Mouse (Mus musculus) lung, postnatal 0 days (tissue): ENCODE results near the gene Ints13. TPM values are rescaled to one million over a fixed set of nuclear protein-coding genes. Genes with fewer than 3 reads are reported as not detected.

Experiments used
- ATAC-seq: fragments of 200-750 bp; cut with Nextera tagmentation; 2 replicates; pipeline ENCODE4 v1.8.0; 2017; ENCODE audit warnings: moderate library complexity
- DNase-seq: peaks from one replicate; pipeline ENCODE4 v3.0.0-alpha.2; 2016; ENCODE audit warnings: low spot score
- H3K27ac ChIP-seq: fragments of 300-500 bp; sonication (generic); 2 replicates; pipeline ENCODE4 v1.5.1; 2014; ENCODE audit warnings: antibody characterized with exemption, mild to moderate bottlenecking, low read length, mixed read lengths
- H3K27me3 ChIP-seq: fragments of 300-500 bp; sonication (generic); replicated peaks from 2 replicates; pipeline ENCODE4 v1.6.1; 2014; ENCODE audit warnings: low read length, mixed read lengths; ENCODE audit not compliant: insufficient read depth
- H3K36me3 ChIP-seq: fragments of 300-500 bp; sonication (generic); 2 replicates; pipeline ENCODE4 v1.6.1; 2014; ENCODE audit warnings: low read length, mixed read lengths; ENCODE audit not compliant: insufficient read depth
- H3K4me1 ChIP-seq: fragments of 300-500 bp; sonication (generic); 2 replicates; pipeline ENCODE4 v1.6.1; 2014; ENCODE audit warnings: antibody characterized with exemption, low read depth, low read length, mixed read lengths; ENCODE audit not compliant: insufficient read depth
- H3K4me2 ChIP-seq: fragments of 300-500 bp; sonication (generic); replicated peaks from 2 replicates; pipeline ENCODE4 v1.6.1; 2014; ENCODE audit warnings: low read depth, mild to moderate bottlenecking, low read length, moderate library complexity, mixed read lengths
- H3K4me3 ChIP-seq: fragments of 300-500 bp; sonication (generic); 2 replicates; pipeline ENCODE4 v1.5.1; 2014; ENCODE audit warnings: low read depth, low read length
- H3K9ac ChIP-seq: fragments of 300-500 bp; sonication (generic); replicated peaks from 2 replicates; pipeline ENCODE4 v1.6.1; 2014; ENCODE audit warnings: low read depth, mild to moderate bottlenecking
- H3K9me3 ChIP-seq: fragments of 300-500 bp; sonication (generic); 2 replicates; pipeline ENCODE4 v1.6.1; 2016; ENCODE audit warnings: low read length, mixed read lengths
- CTCF ChIP-seq: IDR thresholded peaks from 2 replicates; pipeline ENCODE4 v1.5.1; 2016; ENCODE audit warnings: antibody characterized with exemption, mild to moderate bottlenecking
- EP300 ChIP-seq: IDR thresholded peaks from 2 replicates; pipeline ENCODE4 v1.6.1; 2016; ENCODE audit warnings: antibody characterized with exemption, mild to moderate bottlenecking, control low read depth
- WGBS: fragments of 180-500 bp; shearing (Covaris S2); extraction: QIAGEN DNeasy Blood & Tissue Kit; methylation state at CpG from one replicate; pipeline ENCODE4 v1.1.7; 2014; 5-methylcytosine and 5-hydroxymethylcytosine counted together
- polyA plus RNA-seq: library from polyadenylated mRNA; unstranded; fragments of >200 nt; fragmentation: Nextera tagmentation; extraction: Ambion mirVana; gene quantifications from 2 replicates; pipeline ENCODE4 v1.2.1, GENCODE M21; 2015

Gene Ints13
- polyA plus RNA-seq, 1 experiment from 2014 or later = 27.4 TPM

DNA sequence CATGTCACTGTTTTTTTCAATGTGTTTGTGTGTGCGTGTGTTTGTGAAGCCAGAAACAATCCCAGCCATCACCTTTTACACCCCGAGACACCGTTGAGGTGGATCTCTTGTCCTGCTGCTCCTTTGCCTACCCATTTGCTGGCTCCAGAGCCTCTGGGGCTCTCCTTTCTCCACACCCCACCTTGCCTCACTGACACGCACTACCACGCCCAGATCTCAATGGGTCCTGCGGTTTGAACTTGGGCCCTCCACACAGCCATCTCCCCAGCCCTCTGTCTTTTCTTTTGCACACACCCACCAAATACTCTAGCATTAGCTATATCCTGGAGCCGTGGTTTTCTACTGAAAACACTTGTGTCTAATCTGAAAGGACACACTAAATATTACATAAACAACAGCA is 34.3 kb upstream of the Ints13 start:
- DNase-seq (no peak), ATAC-seq (no peak)
- 92% methylated on average over 7 of the region's 7 CpGs for WGBS
- Histone ChIP-seq H3K4me2 (no peak overlapping the region), H3K9me3 (no peaks in the 10 kb centered on the region), H3K27me3 (no peaks in the 10 kb centered on the region), H3K9ac (no peak overlapping the region), H3K36me3 (peaks cover 7% of the 10 kb centered on the region), H3K4me1 (no peaks in the 10 kb centered on the region), H3K4me3 (no peak overlapping the region), H3K27ac (no peak overlapping the region)
- TF ChIP-seq EP300 (no peak), CTCF (no peak)

GRCm38 (mm10) chr6:146611385-146611784 is 33.8 kb upstream of the Ints13 start:
- no peaks in the 10 kb centered on the region for H3K27me3 ChIP-seq
- no peak for ATAC-seq
- 88% methylated on average over 6 of the region's 6 CpGs for WGBS
- no peak for DNase-seq
- H3K36me3 ChIP-seq = peaks cover 7% of the 10 kb centered on the region
- no peaks in the 10 kb centered on the region for H3K9me3 ChIP-seq
- H3K4me1 ChIP-seq = no peaks in the 10 kb centered on the region
- TF ChIP-seq CTCF = no peak
- no peak for TF ChIP-seq EP300
- H3K27ac ChIP-seq = no peak overlapping the region
- no peak overlapping the region for H3K4me2 ChIP-seq
- H3K9ac ChIP-seq = no peak overlapping the region
- no peak overlapping the region for H3K4me3 ChIP-seq

GRCm38 (mm10) chr6:146603651-146604050 is 26.0 kb upstream of the Ints13 start:
- TF ChIP-seq CTCF = no peak
- TF ChIP-seq EP300 = no peak
- WGBS = 82% methylated on average over 10 of the region's 10 CpGs
- Histone ChIP-seq H3K9me3 (no peaks in the 10 kb centered on the region), H3K4me2 (no peak overlapping the region), H3K27ac (no peak overlapping the region), H3K9ac (no peak overlapping the region), H3K4me3 (no peak overlapping the region), H3K27me3 (no peaks in the 10 kb centered on the region), H3K4me1 (no peaks in the 10 kb centered on the region), H3K36me3 (peaks cover 17% of the 10 kb centered on the region; the same call in 1 of the 2 replicates)
- DNase-seq (no peak), ATAC-seq (no peak)

DNA sequence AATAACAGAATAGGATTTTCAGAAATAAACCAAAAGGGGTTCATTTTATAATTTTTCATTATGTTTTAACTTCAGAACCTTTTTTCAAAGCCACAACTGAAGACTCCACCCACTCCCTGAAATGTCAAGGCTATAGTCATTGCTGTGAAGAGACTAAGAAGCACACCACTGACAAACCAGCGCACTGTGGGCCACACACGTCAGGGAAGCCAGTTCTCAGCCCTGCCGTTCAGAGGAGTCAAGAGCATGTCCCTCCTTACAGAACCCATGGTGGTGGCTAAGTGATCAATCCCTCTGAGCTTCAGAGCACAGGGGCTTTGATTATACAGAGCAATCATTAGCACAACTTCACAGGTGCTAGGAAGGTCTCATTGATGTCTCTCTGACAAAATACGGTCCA is 25.0 kb upstream of the Ints13 start:
- no peak for TF ChIP-seq CTCF
- Histone ChIP-seq H3K4me3 (no peak overlapping the region), H3K4me1 (no peaks in the 10 kb centered on the region), H3K27ac (no peak overlapping the region), H3K9me3 (no peaks in the 10 kb centered on the region), H3K9ac (no peak overlapping the region), H3K36me3 (peaks cover 17% of the 10 kb centered on the region; the same call in 1 of the 2 replicates), H3K27me3 (no peaks in the 10 kb centered on the region), H3K4me2 (no peak overlapping the region)
- DNase-seq (no peak), ATAC-seq (no peak)
- 75% methylated on average over 4 of the region's 4 CpGs for WGBS

- Histone ChIP-seq H3K27ac (no peak overlapping the region), H3K36me3 (peaks cover 21% of the 10 kb centered on the region; the same call in 1 of the 2 replicates), H3K4me1 (peaks cover 4% of the 10 kb centered on the region; the same call in 1 of the 2 replicates), H3K4me3 (no peak overlapping the region), H3K27me3 (no peaks in the 10 kb centered on the region), H3K9ac (no peak overlapping the region), H3K4me2 (no peak overlapping the region), H3K9me3 (no peaks in the 10 kb centered on the region)
- no peak for TF ChIP-seq EP300
- no peak for TF ChIP-seq CTCF
- ATAC-seq = no peak
- no peak for DNase-seq
- 98% methylated on average over 4 of the region's 5 CpGs for WGBS
Measured at GRCm38 (mm10) chr6:146585134-146585533, 7.5 kb upstream of the Ints13 start.

DNA sequence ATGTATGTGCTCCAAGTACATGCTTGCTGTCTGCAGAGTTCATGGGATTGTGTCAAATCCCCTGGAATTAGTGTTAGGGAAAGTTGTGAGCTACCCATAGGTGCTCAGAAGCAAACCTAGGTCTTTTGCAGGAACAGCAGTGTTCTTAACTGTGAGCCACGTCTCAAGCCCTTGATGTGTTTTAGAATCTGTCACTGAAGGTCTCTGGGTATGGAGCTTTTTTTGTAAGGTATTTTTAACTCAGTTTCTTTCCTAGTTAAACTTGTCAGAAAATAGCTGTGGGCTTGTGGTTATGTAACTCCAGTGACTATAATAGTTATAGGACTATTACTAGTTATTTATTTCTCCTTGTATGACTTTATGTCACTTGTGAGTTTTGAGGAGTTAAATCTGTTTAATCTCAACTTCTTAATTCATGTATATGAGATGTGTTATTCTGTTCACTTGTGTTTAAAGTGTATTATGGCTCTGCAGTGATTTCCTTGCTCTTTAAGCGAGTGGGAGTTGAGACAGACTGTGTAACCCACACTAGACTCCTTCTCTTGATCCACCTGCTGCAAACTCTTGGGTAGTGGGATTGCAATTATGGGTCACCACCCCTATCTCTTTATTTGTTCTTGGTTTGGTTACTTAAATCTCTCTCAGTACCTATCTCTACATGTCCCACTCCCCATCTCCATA is 5.9 kb upstream of the Ints13 start:
- H3K9ac ChIP-seq = no peak overlapping the region
- no peak overlapping the region for H3K27ac ChIP-seq
- H3K27me3 ChIP-seq = no peaks in the 10 kb centered on the region
- H3K36me3 ChIP-seq = peaks cover 11% of the 10 kb centered on the region; the same call in 1 of the 2 replicates
- DNase-seq = no peak
- WGBS = 70% methylated on average over 2 of the region's 2 CpGs
- H3K9me3 ChIP-seq = no peaks in the 10 kb centered on the region
- no peak overlapping the region for H3K4me3 ChIP-seq
- peaks cover 4% of the 10 kb centered on the region; the same call in 1 of the 2 replicates for H3K4me1 ChIP-seq
- TF ChIP-seq CTCF = no peak
- no peak for TF ChIP-seq EP300
- ATAC-seq = no peak
- H3K4me2 ChIP-seq = no peak overlapping the region
